Comparison of ENCODE assay signal across 25 mouse cellular contexts in genomic region chr6:83396711-83397110, GRCm38 (mm10). TPM values are rescaled to one million over a fixed set of nuclear protein-coding genes. Genes with fewer than 3 reads are reported as not detected.
DNase-seq lines count a peak whose midpoint lies in the region; ATAC-seq and TF ChIP-seq lines count a peak whose summit lies in the region.
"Had no signal": no experiment of that assay in that cellular context is flagged by ENCODE, and none has a peak within 500 bp of the region (broad histone marks: within the 10 kb centered on the region; RNA-seq: fewer than 3 reads in every experiment).

No protein-coding gene starts in this region.

- no peak overlapping the region for H3K4me2 ChIP-seq in liver, embryonic 13.5 days
- no peak overlapping the region for H3K4me2 ChIP-seq in liver, postnatal 0 days (ENCODE audit: low read depth, low read length)
- H3K4me2 ChIP-seq: forebrain, embryonic 13.5 days; heart, embryonic 13.5 days; hindbrain, embryonic 14.5 days had no signal

- H3K36me3 ChIP-seq in liver, embryonic 13.5 days, result peaks cover 86% of the 10 kb centered on the region
- peaks cover 53% of the 10 kb centered on the region for H3K36me3 ChIP-seq in liver, postnatal 0 days (replicated peaks; ENCODE audit: insufficient read depth, low read length)

- 83% methylated on average over 2 of the region's 2 CpGs for WGBS in liver, embryonic 13.5 days (ENCODE audit: insufficient replicate concordance)
- 96% methylated on average over 2 of the region's 2 CpGs for WGBS in liver, postnatal 0 days (ENCODE audit: insufficient replicate concordance)
- 85% methylated on average over 2 of the region's 2 CpGs for WGBS in bone marrow, adult 2 months

- H3K4me1 ChIP-seq in liver, embryonic 13.5 days (replicated peaks), result peaks cover 46% of the 10 kb centered on the region
- H3K4me1 ChIP-seq in liver, postnatal 0 days (ENCODE audit: insufficient read depth), result no peaks in the 10 kb centered on the region
- peaks cover 3% of the 10 kb centered on the region; the same call in 1 of the 2 replicates for H3K4me1 ChIP-seq in bone marrow, adult 2 months (ENCODE audit: control insufficient read depth, insufficient read depth, low read length)
- H3K4me1 ChIP-seq: forebrain, embryonic 10.5 days; forebrain, embryonic 13.5 days; heart, embryonic 10.5 days had no signal

- TF ChIP-seq POLR2A in bone marrow, adult 2 months (IDR thresholded peaks at IDR 0.05; ENCODE audit: borderline replicate concordance, control insufficient read depth, low read depth, low read length), result no peak

- peak; percentile 33 to 42 for DNase-seq in cerebellum, postnatal 10 days
- DNase-seq in cerebellum, adult 11-12 months, result no peak
- DNase-seq in liver, embryonic 13.5 days, result no peak
- DNase-seq in liver, postnatal 0 days, result no peak
- DNase-seq in spleen, postnatal 14 days (ENCODE audit: low spot score in 2 of 2), result no peak
- DNase-seq: adrenal gland, postnatal 10 days; adrenal gland, postnatal 36 days; B cell, adult 2 months; gastrocnemius, postnatal 14 days; heart, adult 18-20 months; heart, postnatal 14 days; heart, postnatal 4 days had no signal

- H3K9me3 ChIP-seq in liver, embryonic 13.5 days (replicated peaks), result no peaks in the 10 kb centered on the region
- H3K9me3 ChIP-seq in liver, postnatal 0 days (ENCODE audit: low read length), result no peaks in the 10 kb centered on the region
- H3K9me3 ChIP-seq: forebrain, embryonic 10.5 days; forebrain, embryonic 13.5 days; G1E; heart, embryonic 10.5 days; heart, embryonic 13.5 days had no signal

- H3K4me3 ChIP-seq in liver, embryonic 13.5 days (replicated peaks), result no peak overlapping the region
- no peak overlapping the region for H3K4me3 ChIP-seq in liver, postnatal 0 days (ENCODE audit: low read depth, low read length)
- H3K4me3 ChIP-seq in bone marrow, adult 2 months (replicated peaks; ENCODE audit: control insufficient read depth, low read depth, low read length), result no peak overlapping the region
- H3K4me3 ChIP-seq: forebrain, embryonic 10.5 days; forebrain, embryonic 13.5 days; heart, embryonic 10.5 days; heart, embryonic 13.5 days had no signal

- H3K27me3 ChIP-seq in liver, embryonic 13.5 days, result no peaks in the 10 kb centered on the region
- H3K27me3 ChIP-seq in liver, postnatal 0 days (ENCODE audit: insufficient read depth, low read length), result no peaks in the 10 kb centered on the region
- H3K27me3 ChIP-seq: CH12.LX; forebrain, embryonic 13.5 days; heart, embryonic 13.5 days; Patski had no signal

- TF ChIP-seq CTCF in liver, postnatal 0 days (IDR thresholded peaks at IDR 0.05; ENCODE audit: low read depth), result no peak
- TF ChIP-seq CTCF in bone marrow, adult 2 months (IDR thresholded peaks at IDR 0.05; ENCODE audit: control insufficient read depth, insufficient read depth, low read length), result no peak

- no peak for TF ChIP-seq EP300 in liver, postnatal 0 days (IDR thresholded peaks at IDR 0.05; ENCODE audit: low read depth)

- no peak for ATAC-seq in liver, embryonic 13.5 days (ENCODE audit: low read depth)
- no peak for ATAC-seq in liver, postnatal 0 days
- ATAC-seq: forebrain, embryonic 13.5 days; forebrain, embryonic 16.5 days; hindbrain, postnatal 0 days; inflammation-experienced regulatory T-cells, adult 6 months; intestine, embryonic 16.5 days; Patski had no signal

- no peak overlapping the region for H3K9ac ChIP-seq in liver, embryonic 13.5 days
- H3K9ac ChIP-seq in liver, postnatal 0 days (replicated peaks), result no peak overlapping the region
- H3K9ac ChIP-seq: forebrain, embryonic 13.5 days; heart, embryonic 13.5 days; hindbrain, embryonic 14.5 days had no signal

- H3K27ac ChIP-seq in liver, embryonic 13.5 days, result 0 out of 2 replicates have a peak overlapping the region, but pooled peaks have one; percentile 61
- H3K27ac ChIP-seq in liver, postnatal 0 days (ENCODE audit: low read depth), result no peak overlapping the region
- H3K27ac ChIP-seq in bone marrow, adult 2 months (ENCODE audit: control insufficient read depth, insufficient read depth, low read depth, low read length, poor library complexity), result peak overlapping the region; percentile 6; the same call in 1 of the 2 replicates
- H3K27ac ChIP-seq: forebrain, embryonic 10.5 days; forebrain, embryonic 13.5 days; heart, embryonic 10.5 days; heart, embryonic 13.5 days; hindbrain, embryonic 14.5 days; hindbrain, postnatal 0 days had no signal

RNA-seq across cellular contexts. Expression of gene Bola3, which starts 47.8 kb away (rescaled TPM):
- polyA plus RNA-seq in liver, embryonic 13.5 days (2015; fragmentation: Nextera tagmentation; extraction: Ambion mirVana), result 329 and 343 TPM in 2 replicates
- polyA plus RNA-seq in liver, postnatal 0 days (2015; fragmentation: Nextera tagmentation; extraction: Ambion mirVana), result 277 and 286 TPM in 2 replicates
- polyA plus RNA-seq in bone marrow, adult 2 months (2011; ENCODE audit: insufficient read depth, insufficient read length, low replicate concordance, missing spikeins), result 128 and 170 TPM in 2 replicates

Comparison
In these comparisons a context has a peak if more than half of its experiments do, and no peak if none do; other contexts are left out.
1. DNase-seq: peak in cerebellum, postnatal 10 days (2 of 2); none in cerebellum, adult 11-12 months (single experiment), liver, embryonic 13.5 days (single experiment), liver, postnatal 0 days (single experiment) and spleen, postnatal 14 days (0 of 2).